Mouse (Mus musculus) MEL (cell line): ENCODE data around the gene Pik3r1.

Source experiments
- CTCF ChIP-seq, 3 experiments: IDR thresholded peaks in 2 of 3; conservative IDR thresholded peaks in 1 of 3; 2 replicates each; pipeline ENCODE4 v1.5.1; 2011 to 2012; ENCODE audit warnings: low read length in 3 of 3, low read depth in 2 of 3, mild to moderate bottlenecking in 2 of 3, improper control_type of control experiment in 1 of 3, inconsistent platforms in 1 of 3, mixed read lengths in 1 of 3, moderate library complexity in 1 of 3; ENCODE audit not compliant: control insufficient read depth in 1 of 3, insufficient read depth in 1 of 3, poor library complexity in 1 of 3, severe bottlenecking in 1 of 3
- GABPA ChIP-seq: IDR thresholded peaks from 2 replicates; pipeline ENCODE4 v1.6.1; 2012; ENCODE audit warnings: low read depth, mild to moderate bottlenecking, inconsistent platforms, low read length, improper control_type of control experiment, moderate library complexity
- KAT2A ChIP-seq: conservative IDR thresholded peaks from 2 replicates; pipeline ENCODE4 v1.6.1; 2012; ENCODE audit warnings: low read depth, low read length, improper control_type of control experiment, inconsistent platforms
- NRF1 ChIP-seq: IDR thresholded peaks from 2 replicates; pipeline ENCODE4 v1.6.1; 2014; ENCODE audit warnings: low read depth, mild to moderate bottlenecking, inconsistent platforms, low read length, improper control_type of control experiment, moderate library complexity; ENCODE audit not compliant: poor library complexity, insufficient read depth, severe bottlenecking
- POLR2A ChIP-seq, 2 experiments: IDR thresholded peaks; 2 replicates each; pipeline ENCODE4 v1.6.1; 2011 to 2012; ENCODE audit warnings: low read length in 2 of 2, mild to moderate bottlenecking in 2 of 2, control low read depth in 1 of 2, improper control_type of control experiment in 1 of 2, low read depth in 1 of 2, moderate library complexity in 1 of 2; ENCODE audit not compliant: control insufficient read depth in 1 of 2, insufficient read depth in 1 of 2, poor library complexity in 1 of 2
- RCOR1 ChIP-seq: IDR thresholded peaks from 2 replicates; pipeline ENCODE4 v1.6.1; 2012; ENCODE audit warnings: low read depth, mild to moderate bottlenecking, inconsistent platforms, low read length, improper control_type of control experiment
- SIN3A ChIP-seq: IDR thresholded peaks from 2 replicates; pipeline ENCODE4 v1.6.1; 2012; ENCODE audit warnings: low read length, improper control_type of control experiment, inconsistent platforms
- SMC3 ChIP-seq: IDR thresholded peaks from 2 replicates; pipeline ENCODE4 v1.6.1; 2011; ENCODE audit warnings: low read depth, low read length, improper control_type of control experiment
- USF1 ChIP-seq: IDR thresholded peaks from 2 replicates; pipeline ENCODE4 v1.6.1; 2014; ENCODE audit warnings: low read depth, mild to moderate bottlenecking, inconsistent platforms, low read length, improper control_type of control experiment, moderate library complexity
- USF2 ChIP-seq, 2 experiments: IDR thresholded peaks; 2 replicates each; pipeline ENCODE4 v1.6.1; 2011 to 2012; ENCODE audit warnings: improper control_type of control experiment in 2 of 2, low read length in 2 of 2, borderline replicate concordance in 1 of 2, inconsistent platforms in 1 of 2, low read depth in 1 of 2, mild to moderate bottlenecking in 1 of 2; ENCODE audit not compliant: insufficient read depth in 1 of 2
- ZKSCAN1 ChIP-seq: IDR thresholded peaks from 2 replicates; pipeline ENCODE4 v1.6.1; 2012; ENCODE audit warnings: low read depth, mild to moderate bottlenecking, inconsistent platforms, low read length, improper control_type of control experiment, moderate library complexity

DNA sequence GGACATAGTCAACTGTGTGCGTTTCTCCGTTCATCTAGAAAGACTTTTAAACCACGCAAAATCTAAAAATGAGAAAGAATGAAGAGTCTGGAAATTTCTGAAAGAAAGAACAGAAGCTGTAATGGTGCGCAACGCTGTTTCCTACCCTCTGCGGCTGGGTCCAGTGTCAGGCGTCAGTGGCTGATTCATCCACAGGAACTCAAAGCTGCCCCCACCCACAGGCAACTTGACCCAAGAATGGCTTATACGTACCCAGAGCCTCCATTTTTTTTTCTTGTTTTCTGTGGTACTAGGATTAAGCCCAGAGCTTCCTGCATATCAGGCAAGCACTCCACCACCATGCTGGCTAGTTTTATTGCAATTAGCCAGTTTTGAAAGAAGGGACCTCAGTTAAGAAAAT, 37.7 kb downstream of the Pik3r1 start:
- TF ChIP-seq SIN3A (no peak), SMC3 (no peak), RCOR1 (no peak), NRF1 (no peak), POLR2A (IDR thresholded peaks at IDR 0.05; ENCODE audit: control insufficient read depth in 1 of 2, insufficient read depth in 1 of 2, low read depth in 1 of 2, low read length in 2 of 2, poor library complexity in 1 of 2) (no peak), USF1 (no peak), USF2 (IDR thresholded peaks at IDR 0.05; ENCODE audit: borderline replicate concordance in 1 of 2, insufficient read depth in 1 of 2, low read depth in 1 of 2, low read length in 2 of 2) (no peak), CTCF (IDR thresholded peaks at IDR 0.05 in 2 of 3, conservative IDR thresholded peaks at IDR 0.05 in 1 of 3; ENCODE audit: control insufficient read depth in 1 of 3, insufficient read depth in 1 of 3, low read depth in 2 of 3, low read length in 3 of 3, poor library complexity in 1 of 3, severe bottlenecking in 1 of 3) (no peak), GABPA (no peak), ZKSCAN1 (no peak), KAT2A (no peak)
